Mouse (Mus musculus) embryonic fibroblast, embryonic 13.5 days (primary cell): ENCODE measurements around the gene Foxd3. TPM values are rescaled to one million over a fixed set of nuclear protein-coding genes. Genes with fewer than 3 reads are reported as not detected.

Experiments used
- H3K27ac ChIP-seq: 2 replicates; pipeline ENCODE4 v1.5.1; 2012; ENCODE audit warnings: low read length, control low read depth, inconsistent platforms; ENCODE audit not compliant: insufficient read depth
- H3K4me1 ChIP-seq: 2 replicates; pipeline ENCODE4 v1.6.1; 2011; ENCODE audit warnings: low read length; ENCODE audit not compliant: control insufficient read depth, insufficient read depth
- H3K4me3 ChIP-seq: 2 replicates; pipeline ENCODE4 v1.5.1; 2011; ENCODE audit warnings: mild to moderate bottlenecking, control low read depth, low read length; ENCODE audit not compliant: insufficient read depth
- CTCF ChIP-seq: IDR thresholded peaks from 2 replicates; pipeline ENCODE4 v1.5.1; 2011; ENCODE audit warnings: mild to moderate bottlenecking, control low read depth, low read length, moderate library complexity, borderline replicate concordance; ENCODE audit not compliant: insufficient read depth
- POLR2A ChIP-seq: IDR thresholded peaks from 2 replicates; pipeline ENCODE4 v1.6.1; 2011; ENCODE audit warnings: low read depth, mild to moderate bottlenecking, control low read depth, low read length, moderate library complexity
- polyA plus RNA-seq: library from polyadenylated mRNA; stranded (reverse); fragments of >200 nt; gene quantifications from 2 replicates; pipeline ENCODE4 v1.2.4, GENCODE M21; 2011; ENCODE audit warnings: low read depth; ENCODE audit not compliant: missing spikeins, insufficient read length

Foxd3 gene
- polyA plus RNA-seq, 1 experiment = not detected

GRCm38 (mm10) chr4:99670203-99670851 is 14.2 kb downstream of the Foxd3 start:
- H3K4me3 ChIP-seq = no peak overlapping the region
- TF ChIP-seq CTCF (no peak), POLR2A (no peak)
- no peaks in the 10 kb centered on the region for H3K4me1 ChIP-seq
- no peak overlapping the region for H3K27ac ChIP-seq

GRCm38 (mm10) chr4:99675191-99675590 is 19.1 kb downstream of the Foxd3 start:
- Histone ChIP-seq H3K4me3 (no peak overlapping the region), H3K27ac (no peak overlapping the region), H3K4me1 (no peaks in the 10 kb centered on the region)
- TF ChIP-seq POLR2A = no peak
- no peak for TF ChIP-seq CTCF

- no peak overlapping the region for H3K4me3 ChIP-seq
- TF ChIP-seq CTCF (no peak), POLR2A (no peak)
- H3K4me1 ChIP-seq = no peaks in the 10 kb centered on the region
- no peak overlapping the region for H3K27ac ChIP-seq
These were observed 27.8 kb downstream of the Foxd3 start for GRCm38 (mm10) chr4:99683941-99684340.

GRCm38 (mm10) chr4:99686308-99686707 is 30.2 kb downstream of the Foxd3 start:
- Histone ChIP-seq H3K27ac (no peak overlapping the region), H3K4me1 (no peaks in the 10 kb centered on the region), H3K4me3 (no peak overlapping the region)
- no peak for TF ChIP-seq CTCF
- TF ChIP-seq POLR2A = no peak

Other genes starting within 250 kb of the Foxd3 start
- 10.9 and 14.6 TPM in 2 replicates for gene Alg6, start 59.4 kb downstream of the Foxd3 start, polyA plus RNA-seq
- 12.2 and 18.3 TPM in 2 replicates for gene Efcab7, start 172.9 kb downstream of the Foxd3 start, polyA plus RNA-seq